Mouse (Mus musculus): Measurements from ENCODE around the gene Trappc10.

GRCm38 (mm10) chr10:78140251-78140600 is 104.2 kb downstream of the Trappc10 start:
- TF ChIP-seq CTCF (IDR thresholded peaks at IDR 0.05; ENCODE audit: control insufficient read depth, insufficient read depth, low read length): no peak
- no peak for TF ChIP-seq POLR2A (IDR thresholded peaks at IDR 0.05; ENCODE audit: borderline replicate concordance, control insufficient read depth, low read depth, low read length)

All from bone marrow, adult 2 months (tissue).